Mouse (Mus musculus) limb, embryonic 10.5 days (tissue): ENCODE measurements around the gene Smap2. TPM values are rescaled to one million over a fixed set of nuclear protein-coding genes. Genes with fewer than 3 reads are reported as not detected.

Experiments used
- DNase-seq: peaks from one replicate; pipeline ENCODE4 v3.0.0-alpha.2; 2017; ENCODE audit warnings: low spot score
- H3K27ac ChIP-seq: fragments of 300-500 bp; sonication (generic); 2 replicates; pipeline ENCODE4 v1.5.1; 2016; ENCODE audit warnings: mild to moderate bottlenecking
- H3K27me3 ChIP-seq: fragments of 300-500 bp; sonication (generic); 2 replicates; pipeline ENCODE4 v1.6.1; 2016; ENCODE audit warnings: low read depth, mild to moderate bottlenecking; ENCODE audit not compliant: poor library complexity, severe bottlenecking
- H3K36me3 ChIP-seq: fragments of 300-500 bp; sonication (generic); 2 replicates; pipeline ENCODE4 v1.6.1; 2016; ENCODE audit warnings: mild to moderate bottlenecking, moderate library complexity
- H3K4me1 ChIP-seq: fragments of 300-500 bp; sonication (generic); 2 replicates; pipeline ENCODE4 v1.6.1; 2016
- H3K4me3 ChIP-seq: fragments of 300-500 bp; sonication (generic); 2 replicates; pipeline ENCODE4 v1.5.1; 2016; ENCODE audit warnings: mild to moderate bottlenecking, moderate library complexity
- H3K9me3 ChIP-seq: fragments of 300-500 bp; sonication (generic); replicated peaks from 2 replicates; pipeline ENCODE4 v1.6.1; 2016; ENCODE audit warnings: mild to moderate bottlenecking
- WGBS: fragments of 180-500 bp; shearing (Covaris S2); methylation state at CpG from one replicate; pipeline ENCODE4 v1.1.7; 2016; 5-methylcytosine and 5-hydroxymethylcytosine counted together
- polyA plus RNA-seq: library from polyadenylated mRNA; unstranded; fragments of >200 nt; fragmentation: Nextera tagmentation; extraction: Ambion mirVana; gene quantifications from 2 replicates; pipeline ENCODE4 v1.2.1, GENCODE M21; 2016

The Smap2 gene
- polyA plus RNA-seq, 1 experiment from 2014 or later = 14.3 TPM

DNA sequence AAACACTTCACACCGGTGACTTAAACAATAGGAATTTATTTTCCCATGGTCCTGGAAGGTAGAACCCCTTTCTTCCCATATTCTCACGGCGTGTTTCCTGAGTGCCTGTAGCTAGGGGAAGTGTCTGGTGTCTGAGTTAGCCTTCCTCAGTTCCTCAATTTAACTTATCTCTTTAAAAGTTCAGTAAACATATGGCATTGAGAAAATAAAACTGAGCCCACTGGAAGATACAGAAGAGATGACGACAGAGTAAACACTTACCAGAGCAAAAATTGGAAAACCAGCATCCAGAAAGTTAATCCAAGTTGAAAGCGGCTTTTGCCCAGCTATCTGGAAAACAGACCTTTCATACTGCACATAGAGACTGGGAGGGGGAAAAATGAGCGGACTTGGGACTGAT is 64.9 kb downstream of the Smap2 start:
- Histone ChIP-seq H3K27me3 (no peaks in the 10 kb centered on the region), H3K9me3 (no peaks in the 10 kb centered on the region), H3K4me1 (peaks cover 21% of the 10 kb centered on the region), H3K4me3 (peak overlapping the region; percentile 94), H3K36me3 (peaks cover 4% of the 10 kb centered on the region), H3K27ac (peak overlapping the region; percentile 94)
- WGBS = 68% methylated on average over 6 of the region's 6 CpGs
- no peak for DNase-seq

- Histone ChIP-seq H3K4me3 (peak within 1 kb of the TSS; percentile 94), H3K27ac (peak within 1 kb of the TSS; percentile 94), H3K36me3 (peaks cover 11% of the 10 kb centered on the region), H3K27me3 (no peaks in the 10 kb centered on the region), H3K4me1 (peaks cover 21% of the 10 kb centered on the region), H3K9me3 (no peaks in the 10 kb centered on the region)
- peak; percentile 95 for DNase-seq
- under 1% methylated on average over 60 of the region's 60 CpGs for WGBS
Observed at GRCm38 (mm10) chr4:120951428-120951973, 65.5 kb downstream of the Smap2 start, which contains the start of gene Zfp69. TSS of gene Zfp69 (minus strand) at chr4:120951699.

GRCm38 (mm10) chr4:120950763-120951427 is 66.2 kb downstream of the Smap2 start:
- Histone ChIP-seq H3K4me3 (peak overlapping the region; percentile 94), H3K4me1 (peaks cover 21% of the 10 kb centered on the region), H3K27ac (peak overlapping the region; percentile 94), H3K9me3 (no peaks in the 10 kb centered on the region), H3K36me3 (peaks cover 16% of the 10 kb centered on the region), H3K27me3 (no peaks in the 10 kb centered on the region)
- DNase-seq = no peak
- 9% methylated on average over 20 of the region's 20 CpGs for WGBS

- H3K27me3 ChIP-seq = no peaks in the 10 kb centered on the region
- peaks cover 21% of the 10 kb centered on the region for H3K4me1 ChIP-seq
- H3K36me3 ChIP-seq = peaks cover 35% of the 10 kb centered on the region
- no peaks in the 10 kb centered on the region for H3K9me3 ChIP-seq
- peak; percentile 41 for DNase-seq
- peak overlapping the region; percentile 5; the same call in 1 of the 2 replicates for H3K4me3 ChIP-seq
- peak overlapping the region; percentile 42; the same call in 1 of the 2 replicates for H3K27ac ChIP-seq
- WGBS = 66% methylated on average over 3 of the region's 3 CpGs
Observed at GRCm38 (mm10) chr4:120948938-120949337, 68.1 kb downstream of the Smap2 start.

DNA sequence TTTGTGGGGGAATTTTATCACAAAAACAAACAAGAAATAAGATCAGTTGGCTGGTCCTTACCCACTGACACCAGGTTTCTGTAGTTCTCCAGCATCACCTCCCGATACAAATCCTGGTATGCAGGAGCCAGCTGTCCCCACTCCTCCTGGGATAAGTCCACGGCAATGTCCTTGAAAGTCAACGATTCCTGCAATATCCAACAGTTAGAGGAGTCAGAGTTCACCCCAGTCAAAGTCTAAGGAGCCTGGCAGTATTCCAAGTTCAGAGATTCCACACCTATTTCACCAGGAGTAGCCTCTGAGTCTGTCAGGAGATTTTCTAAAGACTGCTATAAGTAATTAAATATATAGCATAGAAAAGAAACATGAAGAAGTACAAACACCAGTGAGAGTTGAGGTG is 82.0 kb downstream of the Smap2 start:
- DNase-seq = no peak
- WGBS = 90% methylated on average over 3 of the region's 3 CpGs
- no peaks in the 10 kb centered on the region for H3K27me3 ChIP-seq

GRCm38 (mm10) chr4:120930736-120931135 is 86.3 kb downstream of the Smap2 start:
- WGBS = 93% methylated on average over 18 of the region's 18 CpGs
- Histone ChIP-seq H3K27me3 (no peaks in the 10 kb centered on the region), H3K9me3 (0 out of 2 replicates have a peak, but pooled peaks cover 1% of the 10 kb centered on the region), H3K36me3 (peaks cover 30% of the 10 kb centered on the region), H3K27ac (no peak overlapping the region), H3K4me3 (no peak overlapping the region), H3K4me1 (no peaks in the 10 kb centered on the region)
- DNase-seq = no peak

More for the DNA sequence above, 82.0 kb downstream of the Smap2 start:
- no peak overlapping the region for H3K27ac ChIP-seq
- no peaks in the 10 kb centered on the region for H3K9me3 ChIP-seq
- H3K4me3 ChIP-seq = no peak overlapping the region
- no peaks in the 10 kb centered on the region for H3K4me1 ChIP-seq
- peaks cover 32% of the 10 kb centered on the region for H3K36me3 ChIP-seq

GRCm38 (mm10) chr4:120928686-120929085 is 88.4 kb downstream of the Smap2 start:
- H3K9me3 ChIP-seq = 0 out of 2 replicates have a peak, but pooled peaks cover 1% of the 10 kb centered on the region
- 77% methylated on average over 3 of the region's 3 CpGs for WGBS
- no peak for DNase-seq
- peaks cover 4% of the 10 kb centered on the region for H3K4me1 ChIP-seq
- H3K36me3 ChIP-seq = peaks cover 17% of the 10 kb centered on the region
- no peaks in the 10 kb centered on the region for H3K27me3 ChIP-seq
- H3K27ac ChIP-seq = no peak overlapping the region
- no peak overlapping the region for H3K4me3 ChIP-seq

DNA sequence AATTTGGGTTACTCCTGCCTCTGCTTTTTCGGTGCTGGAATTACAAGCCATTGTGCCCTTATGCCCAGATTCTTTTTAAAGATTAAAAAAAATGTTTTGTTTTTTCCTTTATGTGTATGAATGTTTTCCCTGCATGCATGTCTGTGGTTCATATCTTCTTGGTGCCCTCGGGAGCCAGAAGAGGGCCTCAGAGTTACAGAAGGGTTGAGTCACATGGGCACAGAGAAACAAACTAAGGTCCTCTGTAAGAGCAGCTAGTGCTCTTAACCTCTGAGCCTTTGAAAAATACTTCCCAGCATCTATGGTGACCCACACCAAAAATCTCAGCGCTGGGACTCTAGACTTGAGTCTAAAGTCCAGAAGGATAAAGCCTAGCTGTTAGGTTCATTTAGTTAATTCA is 91.7 kb downstream of the Smap2 start:
- peaks cover 32% of the 10 kb centered on the region for H3K36me3 ChIP-seq

GRCm38 (mm10) chr4:120924554-120925299 is 92.3 kb downstream of the Smap2 start, which contains the start of gene Exo5:
TSS of gene Exo5 (minus strand) at chr4:120925017.
- Histone ChIP-seq H3K9me3 (peaks cover 1% of the 10 kb centered on the region; the same call in 1 of the 2 replicates), H3K27me3 (no peaks in the 10 kb centered on the region), H3K4me1 (peaks cover 4% of the 10 kb centered on the region), H3K36me3 (peaks cover 36% of the 10 kb centered on the region), H3K27ac (peak within 1 kb of the TSS; percentile 89), H3K4me3 (peak within 1 kb of the TSS; percentile 65)
- peak; percentile 94 for DNase-seq
- WGBS = under 1% methylated on average over 33 of the region's 33 CpGs

More for the DNA sequence above, 91.7 kb downstream of the Smap2 start:
- H3K9me3 ChIP-seq = peaks cover 1% of the 10 kb centered on the region; the same call in 1 of the 2 replicates
- H3K27me3 ChIP-seq = no peaks in the 10 kb centered on the region
- WGBS = 19% methylated on average over 3 of the region's 3 CpGs
- peak overlapping the region; percentile 89 for H3K27ac ChIP-seq
- peak overlapping the region; percentile 65 for H3K4me3 ChIP-seq
- DNase-seq = no peak
- peaks cover 4% of the 10 kb centered on the region for H3K4me1 ChIP-seq

GRCm38 (mm10) chr4:120921461-120921860 is 95.6 kb downstream of the Smap2 start:
- Histone ChIP-seq H3K4me3 (no peak overlapping the region), H3K4me1 (peaks cover 4% of the 10 kb centered on the region), H3K27me3 (no peaks in the 10 kb centered on the region), H3K36me3 (peaks cover 41% of the 10 kb centered on the region), H3K27ac (no peak overlapping the region), H3K9me3 (no peaks in the 10 kb centered on the region; the same call in 1 of the 2 replicates)
- 97% methylated on average over 8 of the region's 8 CpGs for WGBS
- DNase-seq = no peak
